Mouse (Mus musculus): ENCODE results near the gene Kcne4. TPM values are rescaled to one million over a fixed set of nuclear protein-coding genes. Genes with fewer than 3 reads are reported as not detected.
A peak's percentile ranks its signal among the peaks of the same experiment; 100 is the strongest.
"Not testable (repeated sequence)": the region's sequence is repeated elsewhere in the genome, so short reads cannot be mapped to it uniquely, and the experiment has no call there.

The Kcne4 gene
- total RNA-seq (2021): 1 to 10 TPM in 1 of 2 experiments, under 1 TPM in 1; 0.59 to 1.4 TPM
- long read RNA-seq, experiment 1: 0 reads
- long read RNA-seq, experiment 2: 0 reads

DNA sequence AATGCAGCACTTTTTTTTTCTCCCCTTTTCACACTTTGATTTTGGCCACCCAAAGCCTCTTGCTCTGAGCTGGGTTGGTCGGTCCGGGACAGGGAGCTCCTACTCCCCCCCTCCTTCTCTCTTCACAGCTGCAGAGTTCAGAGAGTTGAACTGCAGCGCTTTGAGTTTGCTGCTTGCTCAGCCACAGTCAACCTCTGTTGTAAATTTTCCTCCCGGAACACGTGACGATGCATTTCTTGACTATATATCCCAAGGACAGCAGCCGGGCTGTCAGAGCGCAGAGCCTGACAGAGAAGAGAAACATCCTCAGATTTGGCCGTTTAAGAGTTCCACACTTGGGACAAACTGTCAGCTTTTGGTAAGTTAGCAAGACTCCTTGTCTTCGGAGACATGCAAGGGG is at the start of gene Kcne4:
Kcne4 (plus strand) TSS at position 120 of the 400 bp plus-strand sequence.
- DNase-seq: no peak

DNA sequence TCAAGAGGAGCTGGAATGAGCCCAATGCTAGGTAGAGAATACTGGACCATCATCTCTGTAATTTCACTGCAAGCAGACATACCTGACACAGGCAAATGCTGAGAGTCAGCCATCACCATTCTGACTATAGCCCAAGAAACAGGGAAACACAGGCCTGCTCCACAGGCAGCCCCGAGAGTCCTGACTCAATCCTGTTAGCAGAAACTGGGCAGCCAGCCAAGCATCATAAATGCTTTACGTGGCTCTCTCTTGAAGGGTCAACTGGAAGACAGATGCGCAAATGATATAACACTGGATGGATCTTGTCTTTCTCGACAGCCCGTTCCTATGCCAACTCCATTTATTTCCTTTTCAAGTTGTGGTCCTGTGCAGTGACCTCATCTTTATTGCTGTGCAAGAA is 34.7 kb upstream of the Kcne4 start:
- no peak for DNase-seq

DNA sequence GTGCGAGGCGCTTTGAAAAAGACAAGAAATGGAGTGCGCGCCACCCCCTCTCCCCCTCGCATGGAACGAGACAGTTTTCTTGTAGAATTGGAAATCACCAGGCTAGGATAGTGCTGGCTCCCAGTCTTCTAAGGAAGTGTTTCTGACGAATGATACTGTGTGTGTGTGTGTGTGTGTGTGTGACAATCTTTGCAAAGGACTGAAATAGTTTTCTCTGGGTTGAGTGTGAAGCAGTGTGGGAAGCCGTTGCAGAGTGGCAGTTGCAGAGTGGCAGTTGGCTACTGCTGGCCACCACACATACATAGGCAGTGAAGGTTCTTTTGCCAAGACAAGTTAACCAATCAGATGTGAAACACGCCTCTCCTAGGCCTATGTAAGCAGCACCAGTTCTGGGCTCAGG is 31.6 kb upstream of the Kcne4 start:
- not testable (repeated sequence) for DNase-seq

DNA sequence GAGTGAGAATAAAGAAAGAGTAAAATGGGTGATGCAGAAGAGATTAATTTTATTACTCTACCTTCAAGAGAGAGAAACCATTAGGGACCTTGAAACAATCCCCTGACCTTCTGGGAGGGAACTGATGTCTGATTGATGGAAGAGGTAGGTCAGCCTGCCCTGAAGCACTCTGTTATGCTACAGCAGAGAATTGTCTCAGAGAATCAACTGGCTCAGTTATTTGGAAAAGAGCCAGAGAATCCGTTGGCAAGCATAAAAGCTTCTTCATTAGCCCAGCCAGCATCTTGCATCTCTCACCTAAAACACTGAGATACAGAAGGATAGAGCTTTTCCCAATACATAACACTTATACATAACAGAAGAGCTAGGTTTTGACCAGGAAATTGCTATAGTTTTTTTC is 26.8 kb upstream of the Kcne4 start:
- DNase-seq: no peak

DNA sequence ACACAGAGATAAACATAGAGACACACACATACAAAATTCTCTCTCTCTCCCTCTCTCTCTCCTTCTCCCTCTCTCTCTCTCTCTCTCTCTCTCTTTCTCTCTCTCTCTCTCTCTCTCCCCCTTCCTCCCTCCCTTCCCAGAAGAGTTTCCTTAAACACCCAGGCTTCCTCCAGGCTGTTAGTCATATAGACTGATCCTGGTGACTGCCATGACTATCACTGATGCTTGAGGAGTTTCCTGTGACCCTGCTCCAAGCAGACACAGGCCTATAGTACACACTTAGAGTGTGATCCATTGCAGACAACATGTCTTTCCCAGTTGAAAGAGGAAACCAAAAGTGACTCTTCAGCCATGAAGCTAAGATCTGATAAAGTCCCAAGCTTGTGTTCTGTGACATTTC is 9.1 kb upstream of the Kcne4 start:
- no peak for DNase-seq

DNA sequence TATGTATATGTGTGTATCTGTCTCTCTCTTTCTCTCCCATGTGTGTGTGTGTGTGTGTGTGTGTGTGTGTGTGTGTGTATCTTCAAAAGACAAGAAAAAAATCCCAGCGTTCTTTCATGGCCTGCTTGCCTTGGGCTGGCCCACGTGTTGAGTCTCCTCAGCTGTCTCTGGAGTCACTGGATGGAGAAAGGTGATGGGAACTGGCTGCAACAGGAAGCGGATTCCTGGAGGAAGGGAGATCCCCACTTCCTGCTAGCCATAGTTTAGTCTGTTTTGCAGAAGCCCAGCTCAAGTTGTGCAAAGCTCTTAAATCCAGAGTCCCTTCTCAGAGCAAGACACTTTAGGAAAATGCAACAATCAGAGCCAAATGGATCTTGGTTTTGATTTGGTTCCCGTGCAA is 6.7 kb upstream of the Kcne4 start:
- no peak for DNase-seq

DNA sequence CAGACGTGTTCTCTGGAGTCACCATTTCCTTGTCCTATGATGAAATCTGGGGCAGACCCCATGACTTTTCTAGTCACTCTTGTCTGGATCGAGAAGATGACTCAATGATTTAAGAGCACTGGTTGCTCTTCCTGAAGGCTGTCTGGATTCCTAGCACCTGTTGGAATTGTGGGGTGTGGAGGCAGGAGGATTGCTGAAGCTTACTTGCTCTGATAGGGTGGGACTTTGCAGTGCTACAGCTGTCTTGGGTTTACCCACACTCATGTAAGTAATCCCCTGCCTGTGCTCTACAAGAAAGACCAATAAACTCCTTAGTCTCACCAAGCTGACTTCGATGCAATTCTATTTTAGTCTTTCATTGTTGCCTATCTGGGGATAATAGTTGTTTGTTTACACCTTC is 5.7 kb upstream of the Kcne4 start:
- DNase-seq: no peak

DNA sequence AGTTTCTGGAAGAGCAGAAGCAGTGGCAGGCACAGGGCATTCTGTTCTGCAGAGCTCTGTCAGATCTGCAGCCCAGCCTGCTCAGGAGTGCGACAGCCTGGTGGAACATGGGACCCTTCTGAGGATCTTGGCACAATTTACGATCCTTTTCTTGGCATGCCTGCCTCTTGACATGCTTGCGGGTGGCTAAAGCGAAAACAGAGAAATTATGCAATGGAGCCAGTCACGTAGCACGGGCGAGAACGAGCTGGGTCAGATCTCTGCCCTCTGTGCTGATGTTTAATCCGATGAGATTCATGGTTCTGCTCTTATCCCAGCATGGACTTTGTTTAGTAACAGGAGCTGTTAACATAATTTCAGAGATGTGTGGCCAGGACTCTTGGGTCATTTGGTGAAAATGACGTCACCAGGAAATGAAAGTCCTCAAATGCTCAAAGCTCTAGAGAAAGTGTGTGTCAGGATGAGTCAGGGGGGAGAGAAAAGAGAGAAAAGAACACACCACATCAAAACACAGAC is 4.5 kb upstream of the Kcne4 start:
- no peak for DNase-seq

DNA sequence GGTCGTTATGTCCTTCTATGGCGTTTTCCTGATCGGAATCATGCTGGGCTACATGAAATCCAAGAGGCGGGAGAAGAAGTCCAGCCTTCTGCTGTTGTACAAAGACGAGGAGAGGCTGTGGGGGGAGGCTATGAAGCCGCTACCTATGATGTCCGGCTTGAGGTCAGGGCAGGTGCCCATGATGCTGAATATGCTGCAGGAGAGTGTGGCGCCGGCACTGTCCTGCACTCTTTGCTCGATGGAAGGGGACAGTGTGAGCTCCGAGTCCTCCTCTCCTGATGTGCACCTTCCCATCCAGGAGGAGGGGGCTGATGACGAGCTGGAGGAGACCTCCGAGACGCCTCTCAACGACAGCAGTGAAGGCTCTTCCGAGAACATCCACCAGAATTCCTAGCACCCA is 1.2 kb downstream of the Kcne4 start:
- no peak for DNase-seq

DNA sequence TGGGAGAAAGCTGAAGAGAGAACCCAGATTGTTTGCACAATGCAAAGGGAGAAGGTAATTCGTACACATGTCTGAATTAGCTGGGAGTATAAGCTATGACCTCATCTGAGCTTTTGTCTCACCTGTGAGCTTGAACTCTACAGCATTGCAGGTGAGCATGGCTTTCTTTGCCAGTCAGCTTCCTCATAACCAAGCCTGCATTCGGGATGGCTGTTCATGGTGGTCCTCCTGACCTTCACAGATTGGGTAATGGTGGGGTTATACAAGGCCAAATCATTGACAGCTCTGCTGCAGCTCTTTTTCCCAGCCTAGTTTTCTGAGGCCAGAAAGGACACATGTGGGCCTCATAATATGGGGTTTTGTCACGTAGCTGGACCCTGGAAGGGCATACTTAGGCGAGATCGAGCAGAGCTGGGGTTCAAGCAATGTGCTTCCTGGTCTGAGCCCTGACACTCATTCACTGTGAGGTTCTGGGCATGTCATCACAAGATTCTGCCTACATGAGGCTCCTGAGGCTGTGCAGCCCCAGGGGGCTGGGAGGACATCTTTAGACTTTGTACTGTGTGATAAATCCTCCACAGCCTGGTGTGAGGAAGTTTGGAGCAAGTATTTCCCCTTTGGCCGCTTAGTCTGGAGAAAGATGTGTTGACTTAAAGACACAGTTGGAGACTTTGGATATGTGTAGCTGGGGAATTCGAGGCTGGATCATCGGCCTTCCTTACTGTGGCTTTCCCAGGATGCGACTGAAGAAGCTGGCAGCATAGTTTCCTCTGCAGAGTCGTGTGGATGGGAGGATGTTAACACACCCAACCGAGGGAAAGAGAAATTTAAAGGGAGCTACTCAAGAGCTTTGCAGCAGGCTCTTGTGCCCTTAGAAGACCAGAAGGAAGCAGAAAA is 2.3 kb downstream of the Kcne4 start:
- peak; percentile 25 for DNase-seq

DNA sequence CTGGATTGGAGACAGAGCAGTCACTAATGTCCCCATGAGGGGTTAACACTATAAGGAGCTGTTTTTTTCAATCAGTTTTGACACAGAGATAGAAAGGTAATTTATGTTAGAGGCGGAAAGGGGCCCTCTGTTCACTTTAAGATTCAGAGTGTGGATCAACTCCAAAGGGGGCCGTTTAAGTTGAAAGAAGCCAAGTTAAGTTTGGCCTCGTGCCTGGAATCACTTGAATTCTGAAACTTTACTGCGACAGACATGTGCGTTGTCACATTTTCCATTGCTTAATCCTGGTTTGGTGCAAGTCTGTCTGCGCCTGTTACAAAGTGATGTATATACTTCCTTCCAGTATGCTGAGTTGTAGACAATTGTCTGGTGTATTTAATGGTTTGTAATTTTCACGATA is 3.0 kb downstream of the Kcne4 start:
- DNase-seq: peak; percentile 16

DNA sequence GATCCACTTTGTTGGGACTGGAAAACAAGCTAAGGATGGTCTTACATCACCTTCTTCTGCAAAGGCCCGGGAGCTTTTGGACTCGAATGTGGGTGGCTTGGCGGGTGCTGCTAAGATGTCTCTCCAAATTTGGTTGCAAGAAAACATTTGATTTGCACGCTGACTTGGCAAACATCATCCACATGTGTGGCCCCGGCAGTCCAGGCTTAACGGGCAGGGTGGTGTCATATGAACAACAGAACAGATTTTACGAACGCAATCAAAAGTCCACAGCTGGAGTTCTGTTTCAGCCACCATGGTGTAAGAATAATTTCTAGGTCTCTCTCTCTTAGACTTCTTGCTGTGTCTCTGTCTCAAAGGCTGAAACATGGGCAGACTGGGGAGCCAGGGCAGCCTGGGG is 3.6 kb downstream of the Kcne4 start:
- peak; percentile 70 for DNase-seq

DNA sequence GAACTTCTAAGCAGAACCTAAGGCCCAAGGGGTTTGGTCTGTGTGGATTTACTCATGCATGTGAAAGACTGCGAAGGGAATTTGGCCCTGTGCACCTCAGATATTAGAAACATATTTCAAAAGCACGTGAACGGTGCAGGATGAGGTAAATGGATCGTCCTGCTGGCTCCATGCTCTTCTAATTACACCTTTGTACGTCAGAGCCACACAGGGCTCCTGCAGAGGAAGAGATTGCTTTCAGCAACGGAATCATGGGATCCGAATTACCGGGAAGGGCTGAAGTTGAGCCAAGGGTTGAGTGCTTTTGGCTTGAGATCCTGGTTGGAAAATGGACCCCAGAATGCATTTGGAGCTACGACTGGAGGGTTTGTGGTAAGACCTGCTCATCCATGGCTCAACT is 4.6 kb downstream of the Kcne4 start:
- no peak for DNase-seq

DNA sequence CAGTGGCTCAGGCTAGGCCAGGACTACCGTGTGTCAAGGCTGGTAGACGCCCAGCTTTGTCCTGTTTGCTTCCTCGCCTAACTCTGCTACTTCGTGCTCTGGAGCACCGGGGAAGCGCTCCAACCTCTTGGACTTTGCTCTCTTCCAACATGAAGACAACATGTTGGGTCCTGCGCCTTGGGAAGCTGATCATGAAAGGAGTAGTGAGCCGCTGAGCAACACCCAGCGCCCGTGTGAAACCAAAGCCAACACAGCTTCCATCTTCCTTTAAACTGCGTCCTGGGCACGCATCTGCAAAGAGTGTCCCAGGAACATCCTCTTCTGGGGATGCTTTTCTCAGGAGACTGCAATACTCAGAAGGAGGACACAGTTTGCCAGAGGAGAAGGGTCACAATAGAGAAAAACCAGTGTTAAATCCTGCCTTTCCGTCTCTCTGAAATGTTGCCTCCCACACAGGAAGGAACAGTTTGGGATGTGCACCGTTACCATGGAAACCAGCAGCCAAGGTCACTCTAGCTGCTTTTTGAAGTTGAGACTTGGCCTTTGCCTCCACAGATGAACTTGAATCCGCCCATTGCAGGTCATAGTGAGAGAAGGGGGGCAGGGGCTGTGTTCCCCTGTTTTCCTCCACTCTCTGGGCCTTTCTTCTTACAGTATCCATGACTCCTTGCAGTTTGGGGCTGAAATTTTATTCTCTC is 5.3 kb downstream of the Kcne4 start:
- no peak for DNase-seq

DNA sequence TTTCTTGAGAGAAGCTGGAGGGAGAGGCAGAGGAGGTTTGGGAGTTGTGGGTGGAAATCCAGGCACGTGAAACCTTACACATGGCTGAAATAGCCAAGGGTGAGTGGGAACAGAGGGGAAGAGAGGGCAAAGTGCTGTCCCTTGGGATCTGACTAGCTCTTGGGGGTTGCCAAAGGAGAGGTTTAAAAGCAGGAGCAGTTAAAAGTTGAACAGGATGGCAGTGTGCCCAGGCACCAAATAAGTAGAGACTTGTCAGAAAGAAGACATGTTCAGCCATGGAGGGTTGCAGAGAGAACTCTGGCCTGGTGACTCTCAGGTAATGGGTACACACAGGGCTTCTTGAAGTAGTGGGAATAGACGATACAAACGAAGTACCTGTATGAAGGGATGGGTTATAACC is 8.7 kb downstream of the Kcne4 start:
- no peak for DNase-seq

DNA sequence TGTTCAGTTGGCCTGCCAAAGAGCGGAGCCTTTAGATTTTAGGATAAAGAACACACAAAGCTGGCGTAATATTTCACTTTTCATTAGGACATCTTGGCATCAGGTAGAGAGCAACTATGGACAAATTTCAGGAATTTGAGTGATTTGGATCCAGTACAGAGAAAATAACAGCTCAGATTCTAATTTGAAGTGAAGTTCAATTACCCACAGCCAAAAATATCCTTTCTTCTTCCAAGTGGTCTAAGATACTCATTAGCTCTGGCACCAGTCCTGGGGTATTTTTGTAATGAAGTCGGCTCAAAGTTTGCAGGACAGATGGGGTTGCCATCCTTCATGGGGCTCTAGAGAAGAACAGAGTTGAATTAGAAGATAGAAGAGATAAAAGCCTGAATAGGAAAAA is 21.9 kb downstream of the Kcne4 start:
- DNase-seq: no peak

DNA sequence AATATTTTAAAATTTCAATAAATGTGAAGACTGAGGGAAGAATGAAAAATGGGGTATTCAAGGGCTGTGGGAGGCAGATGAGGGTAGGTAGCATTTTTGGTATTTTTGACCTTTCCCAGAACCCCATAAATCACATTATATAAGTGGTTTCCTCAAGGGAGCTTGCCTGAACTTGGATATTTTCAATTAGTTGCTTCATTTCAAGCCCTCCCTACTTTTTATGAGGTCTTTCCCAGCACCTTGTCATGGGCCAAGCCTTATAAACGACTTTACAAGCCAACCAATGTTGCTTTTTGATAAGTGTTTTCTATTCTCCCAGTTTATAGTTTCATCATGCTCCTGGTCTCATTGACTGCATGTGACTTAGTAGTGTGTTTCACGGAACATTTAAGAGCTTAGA is 24.2 kb downstream of the Kcne4 start:
- no peak for DNase-seq

DNA sequence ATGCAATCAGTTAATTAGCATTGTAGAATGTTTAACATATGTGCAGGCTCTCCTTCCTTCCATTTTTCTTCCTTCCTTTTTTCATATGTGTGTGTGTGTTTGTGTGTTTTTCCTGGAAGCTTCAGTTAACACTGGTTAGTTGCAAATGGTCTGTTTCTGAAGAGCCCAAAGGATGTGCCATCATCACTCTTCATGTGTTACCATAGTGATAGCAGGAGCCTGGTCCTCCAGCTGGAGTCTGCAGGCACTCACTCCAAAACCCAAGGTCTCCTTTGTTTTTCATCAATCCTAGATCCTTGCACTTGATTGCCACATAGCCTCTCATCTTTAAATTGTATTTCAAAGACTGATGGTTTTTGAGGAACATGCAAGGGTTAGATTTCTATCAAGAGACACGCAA is 29.1 kb downstream of the Kcne4 start:
- DNase-seq: no peak

DNA sequence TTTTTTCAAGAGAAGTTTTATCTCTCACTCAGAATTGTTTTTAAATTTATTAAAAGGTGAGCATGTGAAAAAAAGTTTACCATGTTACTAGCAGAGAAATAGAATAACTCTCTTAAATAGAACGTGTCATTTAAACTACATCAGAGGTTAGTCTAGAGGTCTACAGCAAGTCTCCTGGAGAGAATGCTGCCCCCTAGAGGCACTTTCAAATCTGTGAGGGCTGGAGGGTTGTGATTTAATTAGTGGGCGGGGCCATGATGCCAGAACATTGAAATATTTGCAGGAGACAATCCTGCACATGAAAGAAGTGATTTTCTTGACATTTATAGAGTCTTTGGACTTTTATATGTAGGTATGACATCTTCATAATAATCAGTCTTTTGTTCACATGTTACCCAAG is 29.9 kb downstream of the Kcne4 start:
- DNase-seq: peak; percentile 15

DNA sequence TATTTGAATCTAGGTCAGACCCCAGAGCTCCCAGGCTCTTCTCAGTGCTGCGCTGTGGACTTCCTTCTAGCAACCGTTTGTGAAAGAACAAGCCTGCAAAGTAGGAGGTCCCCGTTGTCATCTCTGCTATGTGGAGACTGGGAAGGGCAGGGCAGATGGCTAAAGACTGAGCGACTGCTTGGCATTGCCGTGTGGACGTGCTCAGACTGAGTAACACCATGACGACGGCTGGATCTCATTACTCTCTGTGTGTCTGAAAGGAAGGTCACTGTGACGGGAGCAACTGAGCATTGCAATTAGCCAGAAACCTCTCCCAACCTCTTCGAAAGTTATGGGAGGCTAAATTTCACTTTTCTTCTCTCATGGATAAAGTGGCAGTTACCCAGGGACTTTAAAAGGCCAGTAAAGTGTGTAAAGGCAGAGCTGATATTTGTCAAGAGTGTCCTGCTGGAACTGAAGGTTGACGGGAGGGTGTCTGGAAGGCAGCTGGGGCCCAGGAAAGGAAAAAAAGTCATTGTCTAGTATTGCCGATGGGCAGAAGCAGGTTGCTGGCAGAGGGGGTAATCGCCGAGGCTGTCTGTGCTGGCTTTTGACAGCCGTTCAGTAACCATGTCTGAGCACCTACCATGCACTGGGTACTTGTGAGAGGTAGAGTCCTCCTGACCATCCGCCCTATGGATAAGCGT is 36.0 kb downstream of the Kcne4 start:
- DNase-seq: peak; percentile 8

DNA sequence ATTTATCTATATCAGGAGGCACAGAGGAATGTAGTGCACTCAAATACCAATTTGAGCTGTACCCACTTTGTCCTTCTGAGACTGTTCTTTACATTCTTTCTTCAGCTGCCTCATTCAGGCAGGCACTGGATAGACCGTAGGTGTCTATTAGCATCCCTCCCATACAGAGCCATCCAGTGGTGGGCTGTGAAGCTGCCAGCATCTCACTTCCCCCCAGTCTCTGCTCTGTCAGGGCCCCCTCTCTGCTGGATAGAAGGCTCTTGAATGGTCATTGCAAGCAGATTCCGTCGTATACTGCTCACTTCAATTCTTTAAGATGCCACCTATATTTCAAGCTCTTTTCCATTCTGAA is 36.5 kb downstream of the Kcne4 start:
- no peak for DNase-seq

DNA sequence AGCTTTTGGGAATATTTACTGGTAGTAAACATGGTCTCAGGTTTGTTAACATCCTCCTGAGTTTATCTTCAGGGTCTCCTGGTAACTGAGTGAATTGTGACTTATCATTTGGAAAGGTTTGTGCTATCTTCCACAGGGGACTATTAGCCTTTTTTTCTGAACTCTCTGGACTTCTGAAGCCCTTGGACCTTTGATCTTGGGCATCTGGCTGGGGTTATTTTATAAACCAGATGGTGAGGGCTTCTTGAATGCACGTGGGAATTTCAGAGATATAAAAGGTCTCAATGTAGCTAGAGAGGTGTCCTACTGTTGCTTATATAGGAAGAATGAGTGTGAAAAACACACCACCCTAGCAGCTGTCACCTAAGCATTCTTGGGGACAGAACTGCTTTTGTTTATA is 37.7 kb downstream of the Kcne4 start:
- DNase-seq: no peak

DNA sequence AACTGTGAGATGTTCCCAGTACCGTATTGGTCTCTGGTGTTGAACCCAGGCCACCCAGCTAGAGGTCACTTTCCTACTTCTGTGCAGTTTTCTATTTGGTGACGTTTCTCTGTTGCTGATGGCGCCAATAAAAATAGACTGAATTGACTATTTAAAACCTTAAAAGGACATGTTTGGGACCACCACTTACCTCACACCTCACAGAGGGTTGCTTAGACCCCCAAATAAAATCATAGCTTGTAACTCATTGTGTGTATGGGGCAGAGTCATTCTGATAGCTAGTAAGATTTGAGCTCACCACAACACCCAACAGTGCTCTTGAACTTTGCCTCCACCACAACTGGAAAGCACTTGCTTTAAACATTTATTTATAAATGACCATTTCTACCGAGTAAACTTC is 43.0 kb downstream of the Kcne4 start:
- DNase-seq: no peak

Data from gastrocnemius, postnatal 25 days (tissue).